Mouse (Mus musculus) spleen, adult 2 months (tissue): ENCODE measurements around the gene E2f1.

Experiments
- CTCF ChIP-seq: fragments of 200-500 bp; IDR thresholded peaks from 2 replicates; pipeline ENCODE4 v1.5.1; 2011; ENCODE audit warnings: mild to moderate bottlenecking, inconsistent platforms; ENCODE audit not compliant: insufficient read depth, insufficient read length, insufficient replicate concordance; ENCODE audit errors: extremely low read depth
- POLR2A ChIP-seq: fragments of 200-500 bp; IDR thresholded peaks from 2 replicates; pipeline ENCODE4 v1.6.1; 2011; ENCODE audit warnings: low read depth, low read length, inconsistent platforms

GRCm38 (mm10) chr2:154549127-154549885, 20.4 kb downstream of the E2f1 start:
- TF ChIP-seq CTCF (no peak), POLR2A (no peak)
